Mouse (Mus musculus) heart, embryonic 15.5 days (tissue): Measurements from ENCODE around the gene Epb41. TPM values are rescaled to one million over a fixed set of nuclear protein-coding genes. Genes with fewer than 3 reads are reported as not detected.
A peak's percentile ranks its signal among the peaks of the same experiment; 100 is the strongest.

ENCODE experiments used
- ATAC-seq: fragments of 200-750 bp; cut with Nextera tagmentation; replicated peaks from 2 replicates; pipeline ENCODE4 v1.8.0; 2017; ENCODE audit warnings: low read depth, moderate TSS enrichment; ENCODE audit not compliant: insufficient number of reproducible peaks, insufficient read depth, low FRiP score
- H3K27ac ChIP-seq: fragments of 300-500 bp; sonication (generic); 2 replicates; pipeline ENCODE4 v1.5.1; 2015; ENCODE audit warnings: mild to moderate bottlenecking, inconsistent platforms
- H3K27me3 ChIP-seq: fragments of 300-500 bp; sonication (generic); 2 replicates; pipeline ENCODE4 v1.6.1; 2015; ENCODE audit warnings: inconsistent platforms
- H3K36me3 ChIP-seq: fragments of 300-500 bp; sonication (generic); 2 replicates; pipeline ENCODE4 v1.6.1; 2015; ENCODE audit warnings: mild to moderate bottlenecking, inconsistent platforms
- H3K4me1 ChIP-seq: fragments of 300-500 bp; sonication (generic); replicated peaks from 2 replicates; pipeline ENCODE4 v1.6.1; 2015; ENCODE audit warnings: inconsistent platforms
- H3K4me2 ChIP-seq: fragments of 300-500 bp; sonication (generic); 2 replicates; pipeline ENCODE4 v1.6.1; 2015; ENCODE audit warnings: inconsistent platforms, mild to moderate bottlenecking, moderate library complexity
- H3K4me3 ChIP-seq: fragments of 300-500 bp; sonication (generic); 2 replicates; pipeline ENCODE4 v1.5.1; 2015; ENCODE audit warnings: mild to moderate bottlenecking, inconsistent platforms
- H3K9ac ChIP-seq: fragments of 300-500 bp; sonication (generic); 2 replicates; pipeline ENCODE4 v1.6.1; 2015; ENCODE audit warnings: mild to moderate bottlenecking, inconsistent platforms
- H3K9me3 ChIP-seq: fragments of 300-500 bp; sonication (generic); replicated peaks from 2 replicates; pipeline ENCODE4 v1.6.1; 2016; ENCODE audit warnings: inconsistent platforms
- WGBS: fragments of 180-500 bp; shearing (Covaris S2); methylation state at CpG from one replicate; pipeline ENCODE4 v1.1.7; 2015; ENCODE audit warnings: mixed read lengths; 5-methylcytosine and 5-hydroxymethylcytosine counted together
- polyA plus RNA-seq: library from polyadenylated mRNA; unstranded; fragments of >200 nt; fragmentation: Nextera tagmentation; extraction: Ambion mirVana; gene quantifications from 2 replicates; pipeline ENCODE4 v1.2.1, GENCODE M21; 2015

Epb41 gene
- polyA plus RNA-seq, 1 experiment from 2014 or later, result 75.6 TPM

DNA sequence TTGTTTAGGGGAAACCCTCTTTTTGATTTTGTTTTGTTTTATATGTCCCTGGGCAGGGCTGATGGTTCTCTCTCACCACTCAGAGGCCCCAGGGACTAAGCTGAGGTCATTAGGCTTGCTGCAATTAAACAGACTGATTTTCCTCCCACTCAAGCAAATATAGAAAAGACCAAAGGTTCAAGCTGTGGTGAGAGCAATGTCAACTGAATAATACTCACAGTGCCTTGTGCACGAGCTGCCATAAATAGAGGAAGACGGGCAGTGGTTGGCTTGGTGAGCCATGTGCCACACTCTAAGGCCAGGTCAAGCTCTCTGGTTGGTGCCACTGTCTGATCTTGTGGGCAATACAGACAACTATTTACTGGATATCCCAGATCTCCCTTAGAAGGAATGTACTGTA, 135.7 kb downstream of the Epb41 start:
- peaks cover 5% of the 10 kb centered on the region; the same call in 1 of the 2 replicates for H3K36me3 ChIP-seq
- no peaks in the 10 kb centered on the region for H3K27me3 ChIP-seq
- H3K4me1 ChIP-seq, result no peaks in the 10 kb centered on the region
- no peaks in the 10 kb centered on the region for H3K9me3 ChIP-seq
- H3K4me2 ChIP-seq, result no peak overlapping the region
- no peak overlapping the region for H3K4me3 ChIP-seq
- no peak for ATAC-seq
- 66% methylated on average over 2 of the region's 2 CpGs for WGBS
- H3K27ac ChIP-seq, result no peak overlapping the region
- H3K9ac ChIP-seq, result no peak overlapping the region

DNA sequence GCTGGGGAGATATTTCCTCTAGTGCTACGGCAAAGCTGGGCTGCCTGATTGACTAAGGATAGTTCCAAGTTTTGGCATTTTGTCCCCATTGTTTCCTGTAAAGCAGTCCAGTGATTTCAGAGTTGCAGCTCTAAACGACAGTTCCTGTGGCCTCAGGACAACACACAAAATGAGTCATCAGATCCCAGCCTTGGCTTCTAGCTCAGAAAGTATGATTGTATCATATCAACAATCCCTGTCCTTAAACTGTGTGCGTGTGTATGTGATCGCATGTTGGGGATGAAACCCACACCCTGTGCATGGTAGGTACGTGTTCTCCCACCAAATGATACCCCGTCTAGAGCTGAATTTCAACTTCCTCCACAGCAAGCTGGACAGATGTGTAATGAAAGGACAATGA, 146.0 kb downstream of the Epb41 start:
- no peaks in the 10 kb centered on the region for H3K27me3 ChIP-seq
- 71% methylated on average over 6 of the region's 6 CpGs for WGBS
- H3K36me3 ChIP-seq, result peaks cover 18% of the 10 kb centered on the region; the same call in 1 of the 2 replicates
- H3K4me2 ChIP-seq, result no peak overlapping the region
- no peak overlapping the region for H3K9ac ChIP-seq
- H3K4me1 ChIP-seq, result peaks cover 35% of the 10 kb centered on the region
- no peak overlapping the region for H3K27ac ChIP-seq
- no peak overlapping the region for H3K4me3 ChIP-seq
- ATAC-seq, result no peak
- no peaks in the 10 kb centered on the region for H3K9me3 ChIP-seq

DNA sequence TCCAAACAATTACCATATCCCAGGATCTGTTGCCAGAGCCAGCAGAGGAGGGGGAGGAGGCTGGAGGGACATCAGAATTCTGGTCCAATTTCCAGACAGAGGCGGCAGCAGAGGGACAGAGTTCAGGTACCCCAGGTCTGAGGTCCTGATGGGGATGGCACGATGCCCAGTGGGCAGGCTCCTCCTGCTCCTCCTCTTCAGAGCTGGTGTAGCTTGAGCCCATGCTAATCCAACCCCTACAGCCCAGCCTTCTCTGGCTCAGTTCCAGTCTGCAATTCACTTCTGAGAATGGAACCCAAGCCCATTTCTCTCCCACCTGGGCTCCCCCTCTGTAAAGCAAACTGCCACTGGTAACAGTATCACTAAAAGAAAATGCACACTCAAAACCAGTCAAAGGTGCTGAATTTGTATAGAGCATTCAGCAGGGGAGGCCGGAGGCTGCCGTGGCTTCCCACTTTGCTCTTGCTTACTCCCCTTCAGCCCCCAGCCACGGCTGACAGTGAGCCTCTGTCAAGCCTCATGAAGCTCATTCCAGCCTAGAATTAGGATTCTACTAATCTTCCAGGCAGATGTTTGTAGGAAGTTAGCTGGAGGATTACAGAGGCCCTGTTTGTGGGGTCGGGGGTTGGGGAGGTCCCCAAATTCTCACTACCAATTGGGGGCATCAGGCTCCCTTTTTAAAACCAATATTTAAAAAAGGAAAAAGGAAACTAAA, 150.9 kb downstream of the Epb41 start:
- ATAC-seq, result no peak
- Histone ChIP-seq H3K4me1 (peaks cover 75% of the 10 kb centered on the region), H3K9ac (no peak overlapping the region), H3K27me3 (peaks cover 6% of the 10 kb centered on the region; the same call in 1 of the 2 replicates), H3K4me2 (no peak overlapping the region), H3K27ac (0 out of 2 replicates have a peak overlapping the region, but pooled peaks have one; percentile 19), H3K9me3 (no peaks in the 10 kb centered on the region), H3K36me3 (peaks cover 9% of the 10 kb centered on the region; the same call in 1 of the 2 replicates), H3K4me3 (no peak overlapping the region)
- 50% methylated on average over 6 of the region's 6 CpGs for WGBS

DNA sequence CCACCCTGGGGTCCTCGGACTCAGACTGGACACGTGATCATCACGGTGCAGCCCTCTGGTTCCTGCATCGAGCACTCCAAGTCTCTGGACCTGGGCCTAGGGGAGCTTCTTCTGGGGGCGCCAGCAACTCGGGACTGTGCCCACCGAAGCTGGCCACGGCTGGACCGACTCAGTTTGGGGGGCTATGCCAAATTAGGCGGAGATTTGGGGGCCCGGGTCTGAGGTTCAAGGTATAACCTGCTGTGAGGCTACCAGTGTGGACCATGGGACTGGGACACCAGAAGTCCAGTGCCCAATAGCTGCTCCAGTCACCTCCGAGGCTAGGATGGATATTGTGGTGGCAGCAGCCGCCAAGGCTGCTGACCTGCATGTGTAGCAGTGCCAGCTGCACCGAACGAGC, 152.7 kb downstream of the Epb41 start:
- no peaks in the 10 kb centered on the region for H3K9me3 ChIP-seq
- H3K9ac ChIP-seq, result peak overlapping the region; percentile 61
- WGBS, result 60% methylated on average over 15 of the region's 15 CpGs
- peak overlapping the region; percentile 93 for H3K4me2 ChIP-seq
- peaks cover 82% of the 10 kb centered on the region for H3K4me1 ChIP-seq
- peak overlapping the region; percentile 68 for H3K4me3 ChIP-seq
- no peak overlapping the region for H3K27ac ChIP-seq
- H3K36me3 ChIP-seq, result 0 out of 2 replicates have a peak, but pooled peaks cover 4% of the 10 kb centered on the region
- ATAC-seq, result no peak
- peaks cover 6% of the 10 kb centered on the region; the same call in 1 of the 2 replicates for H3K27me3 ChIP-seq

DNA sequence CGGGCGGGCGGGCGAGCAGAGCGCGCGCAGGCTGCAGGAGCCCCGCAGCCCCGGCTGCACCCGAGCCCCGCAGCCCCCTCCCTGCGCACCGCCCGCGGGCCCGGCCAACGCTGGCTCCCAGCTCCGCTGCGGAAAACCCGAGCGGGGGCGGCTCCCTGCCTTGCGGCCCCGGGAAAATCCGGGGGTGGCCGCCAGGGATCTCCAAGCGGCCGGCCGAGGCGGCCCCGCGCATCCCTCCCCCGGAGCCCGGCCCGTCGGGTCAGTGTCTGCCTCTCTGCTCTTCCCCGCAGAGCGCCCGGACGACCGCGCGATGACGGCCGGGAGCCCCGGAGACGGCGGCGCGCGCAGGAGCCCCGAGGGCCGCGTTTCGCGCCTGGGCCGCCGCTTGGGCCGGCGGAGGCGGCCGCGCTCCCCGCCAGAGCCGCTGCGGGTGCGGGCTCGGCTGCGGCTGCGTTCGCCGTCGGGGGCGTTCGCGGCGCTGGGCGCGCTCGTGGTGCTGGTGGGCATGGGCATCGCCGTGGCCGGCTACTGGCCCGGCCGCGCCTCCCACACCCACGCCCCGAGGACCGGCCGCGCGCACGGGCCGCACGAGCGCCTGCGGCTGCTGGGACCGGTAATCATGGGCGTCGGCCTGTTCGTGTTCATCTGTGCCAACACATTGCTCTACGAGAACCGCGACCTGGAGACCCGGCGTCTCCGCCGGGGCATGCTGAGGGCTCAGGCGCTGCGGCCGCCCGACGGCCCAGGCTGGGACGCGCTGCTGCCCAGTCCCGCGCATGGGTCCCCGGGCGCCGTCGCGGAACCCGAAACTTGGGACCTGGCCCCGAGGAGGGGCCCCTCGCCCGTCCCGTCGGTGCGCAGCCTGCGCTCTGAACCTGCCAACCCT, 153.4 kb downstream of the Epb41 start, which contains the start of gene Tmem200b:
TSS of gene Tmem200b (plus strand) at position 311 of the 886 bp plus-strand sequence.
- H3K27ac ChIP-seq, result peak within 1 kb of the TSS; percentile 71
- peaks cover 79% of the 10 kb centered on the region for H3K4me1 ChIP-seq
- peak within 1 kb of the TSS; percentile 68 for H3K4me3 ChIP-seq
- ATAC-seq, result 0 out of 2 replicates have a peak, but pooled peaks have one; percentile 11
- H3K27me3 ChIP-seq, result peaks cover 6% of the 10 kb centered on the region; the same call in 1 of the 2 replicates
- H3K9me3 ChIP-seq, result no peaks in the 10 kb centered on the region
- 0 out of 2 replicates have a peak, but pooled peaks cover 4% of the 10 kb centered on the region for H3K36me3 ChIP-seq
- H3K9ac ChIP-seq, result peak within 1 kb of the TSS; percentile 61
- 3% methylated on average over 97 of the region's 130 CpGs for WGBS
- H3K4me2 ChIP-seq, result peak within 1 kb of the TSS; percentile 93

DNA sequence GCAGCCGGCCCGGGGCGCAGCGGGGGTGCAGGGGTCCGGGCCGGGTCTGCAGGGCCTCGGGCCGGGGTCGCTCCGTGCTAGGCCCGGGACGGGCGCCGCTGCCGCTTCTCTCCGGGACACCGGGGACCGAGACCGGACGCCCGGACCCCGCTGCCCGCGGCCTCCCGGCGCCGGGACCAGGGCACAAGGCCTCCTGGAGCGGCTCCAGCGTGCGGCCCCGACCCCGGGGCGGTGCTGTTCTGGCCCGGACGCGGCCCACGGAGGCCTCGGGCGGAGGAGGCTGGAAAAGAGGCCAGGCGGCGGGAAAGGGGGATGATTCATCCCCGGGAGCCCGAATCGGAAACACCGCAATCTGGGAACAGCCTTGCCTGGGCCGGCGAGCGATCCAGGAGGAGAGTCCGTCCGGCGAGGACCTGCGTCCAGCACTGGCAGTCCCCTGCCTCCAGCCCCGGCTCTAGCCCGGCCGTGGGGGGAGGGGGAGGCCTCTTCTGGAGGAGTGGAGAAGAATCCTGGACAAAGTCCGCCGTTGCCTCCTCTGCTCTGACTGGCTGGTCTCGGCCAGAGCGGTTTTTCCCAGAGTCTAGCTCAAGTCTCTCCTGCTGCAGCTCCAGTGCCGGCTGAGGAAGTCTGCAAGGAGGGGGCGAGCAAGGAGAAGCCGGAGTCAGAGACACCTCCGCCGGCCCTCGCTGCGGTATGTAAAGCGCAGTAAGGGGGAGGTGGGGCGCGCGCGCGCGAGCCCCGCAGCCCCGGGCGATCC, 154.3 kb downstream of the Epb41 start:
- peak overlapping the region; percentile 68 for H3K4me3 ChIP-seq
- H3K9me3 ChIP-seq, result no peaks in the 10 kb centered on the region
- ATAC-seq, result 0 out of 2 replicates have a peak, but pooled peaks have one; percentile 9
- WGBS, result under 1% methylated on average over 69 of the region's 76 CpGs
- H3K4me2 ChIP-seq, result peak overlapping the region; percentile 93
- H3K36me3 ChIP-seq, result 0 out of 2 replicates have a peak, but pooled peaks cover 4% of the 10 kb centered on the region
- peaks cover 77% of the 10 kb centered on the region for H3K4me1 ChIP-seq
- peak overlapping the region; percentile 61 for H3K9ac ChIP-seq
- H3K27ac ChIP-seq, result peak overlapping the region; percentile 71
- peaks cover 13% of the 10 kb centered on the region for H3K27me3 ChIP-seq

DNA sequence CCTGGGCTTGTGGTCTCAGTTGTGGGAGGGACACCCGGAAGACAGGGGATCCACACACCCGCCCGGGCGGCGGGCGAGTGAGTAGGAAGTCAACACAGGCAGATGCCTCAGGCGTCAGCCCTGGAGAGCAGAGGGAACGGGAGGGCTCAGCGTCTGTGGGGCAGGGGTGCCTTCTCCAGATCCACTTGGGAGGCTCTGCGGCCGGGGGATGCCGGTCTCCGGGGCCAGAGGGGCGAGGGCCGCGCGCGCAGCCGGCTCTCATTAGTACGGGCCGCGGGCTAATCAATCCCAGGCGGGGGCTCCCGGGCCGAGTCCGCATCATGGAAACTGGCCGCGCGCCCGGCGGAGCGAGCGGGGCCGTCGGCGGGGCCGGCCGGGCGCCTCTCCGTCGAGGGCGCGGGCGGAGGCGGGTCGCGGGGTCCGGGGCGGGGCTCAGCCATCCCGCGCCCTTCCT, 155.0 kb downstream of the Epb41 start:
- ATAC-seq, result 0 out of 2 replicates have a peak, but pooled peaks have one; percentile 12
- Histone ChIP-seq H3K36me3 (0 out of 2 replicates have a peak, but pooled peaks cover 2% of the 10 kb centered on the region), H3K9me3 (no peaks in the 10 kb centered on the region), H3K4me1 (peaks cover 77% of the 10 kb centered on the region), H3K27ac (peak overlapping the region; percentile 71), H3K9ac (peak overlapping the region; percentile 61), H3K27me3 (peaks cover 16% of the 10 kb centered on the region), H3K4me3 (peak overlapping the region; percentile 68), H3K4me2 (peak overlapping the region; percentile 93)
- 3% methylated on average over 33 of the region's 51 CpGs for WGBS

DNA sequence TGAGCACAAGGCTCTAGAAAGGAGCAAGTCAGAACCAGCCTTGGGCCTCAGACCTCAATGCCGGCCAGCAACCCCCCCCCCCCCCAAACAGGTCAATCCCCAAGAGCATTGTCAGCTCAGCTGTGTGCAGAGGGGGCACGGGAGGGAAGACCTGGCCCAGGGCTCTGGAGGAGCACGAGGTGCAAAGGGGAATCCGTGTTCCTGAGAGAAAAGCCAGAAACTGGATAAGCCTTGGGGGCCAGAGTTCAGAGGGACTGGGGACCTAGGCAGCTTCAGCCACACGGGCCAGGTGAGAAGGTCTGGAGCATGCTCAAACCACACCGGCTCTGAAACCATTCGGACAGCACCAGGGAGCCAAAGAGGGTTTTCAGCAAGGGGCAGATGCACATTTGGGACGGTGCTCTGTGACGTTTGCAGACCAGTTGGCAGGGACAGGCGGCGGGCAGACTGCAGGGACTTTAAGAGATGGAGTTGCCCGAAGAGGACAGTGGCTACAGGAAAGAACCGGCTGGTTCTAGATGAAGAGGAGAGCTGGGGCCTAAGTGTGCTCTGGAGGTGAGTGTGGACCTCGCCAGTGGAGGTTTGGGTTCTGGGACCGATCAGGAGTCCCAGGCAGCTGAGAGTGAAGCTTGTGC, 155.5 kb downstream of the Epb41 start:
- peaks cover 75% of the 10 kb centered on the region for H3K4me1 ChIP-seq
- H3K27me3 ChIP-seq, result peaks cover 16% of the 10 kb centered on the region
- 17% methylated on average over 15 of the region's 15 CpGs for WGBS

DNA sequence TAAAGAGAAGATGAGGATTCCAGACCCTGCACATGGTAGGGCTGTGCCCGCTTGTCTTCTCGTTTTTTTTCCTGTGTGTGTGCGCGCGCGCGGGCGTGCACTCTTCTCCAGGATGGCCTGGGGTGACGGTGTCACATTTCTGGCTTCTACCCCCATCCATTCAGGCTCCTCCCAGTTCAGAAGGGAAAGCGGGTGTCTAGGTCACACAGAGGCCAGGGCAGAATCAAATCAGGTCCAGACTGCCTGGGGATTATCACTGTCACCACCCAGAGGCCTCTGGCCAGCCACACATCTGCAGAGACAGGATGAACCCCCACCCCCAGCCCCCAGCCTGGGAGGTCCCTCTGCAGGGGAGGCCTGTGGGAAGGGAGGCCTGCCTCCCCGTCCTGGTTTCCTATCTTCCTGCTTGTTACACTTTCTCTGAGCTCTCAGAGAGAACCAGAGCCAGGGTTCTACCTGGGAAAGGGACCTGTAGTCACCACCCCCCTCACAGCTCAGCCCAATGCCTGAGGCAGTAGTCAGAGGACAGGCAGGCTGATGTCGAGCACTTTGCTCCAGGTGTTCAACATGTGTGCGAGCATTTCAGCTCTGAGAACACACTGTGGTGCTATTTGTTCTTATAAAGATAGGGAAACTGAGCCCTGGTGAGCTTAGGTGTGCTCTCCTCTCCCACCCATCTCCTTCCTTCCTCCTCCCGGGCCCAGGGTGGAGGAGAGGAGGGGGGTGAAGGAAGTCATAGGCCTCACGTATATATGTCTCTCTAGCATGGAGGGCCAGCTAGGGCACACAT, 156.2 kb downstream of the Epb41 start:
- WGBS, result 8% methylated on average over 15 of the region's 15 CpGs
- H3K9ac ChIP-seq, result 0 out of 2 replicates have a peak overlapping the region, but pooled peaks have one; percentile 27

More for the DNA sequence above, 155.5 kb downstream of the Epb41 start:
- H3K9ac ChIP-seq, result peak overlapping the region; percentile 61
- peak overlapping the region; percentile 71 for H3K27ac ChIP-seq
- peak overlapping the region; percentile 93 for H3K4me2 ChIP-seq
- H3K4me3 ChIP-seq, result peak overlapping the region; percentile 68
- no peak for ATAC-seq
- no peaks in the 10 kb centered on the region for H3K9me3 ChIP-seq
- no peaks in the 10 kb centered on the region for H3K36me3 ChIP-seq

More for the DNA sequence above, 156.2 kb downstream of the Epb41 start:
- peaks cover 73% of the 10 kb centered on the region for H3K4me1 ChIP-seq
- peak overlapping the region; percentile 71 for H3K27ac ChIP-seq
- H3K9me3 ChIP-seq, result no peaks in the 10 kb centered on the region
- peak overlapping the region; percentile 3; the same call in 1 of the 2 replicates for H3K4me3 ChIP-seq
- no peaks in the 10 kb centered on the region for H3K36me3 ChIP-seq
- H3K27me3 ChIP-seq, result peaks cover 21% of the 10 kb centered on the region
- peak; percentile 68 for ATAC-seq
- peak overlapping the region; percentile 93 for H3K4me2 ChIP-seq
